Mouse (Mus musculus) ES-Bruce4 (cell line): ENCODE results near the gene Plscr3.

Experiments used
- EP300 ChIP-seq: IDR thresholded peaks from 2 replicates; pipeline ENCODE4 v1.6.1; 2011; ENCODE audit warnings: low read depth, low read length; ENCODE audit not compliant: insufficient read depth
- POLR2A ChIP-seq: IDR thresholded peaks from one replicate; pipeline ENCODE4 v1.8.1; 2011; ENCODE audit warnings: low read length; ENCODE audit not compliant: insufficient read depth

- TF ChIP-seq POLR2A, result no peak
- no peak for TF ChIP-seq EP300
Measured at GRCm38 (mm10) chr11:69828832-69829231, 17.3 kb upstream of the Plscr3 start.
